Mouse (Mus musculus) mouse embryonic stem cell (cell line): ENCODE data around the gene Idnk.

Source experiments
- in situ Hi-C, 2 experiments: fragments of 300-500 bp; cut with MboI; formaldehyde crosslinking; loops; 1 replicate in 1 of 2; 3 replicates in 1 of 2; pipeline ENCODE4 v1.14.3; 2019 to 2020; ENCODE audit warnings: low sequenced_read_pairs in 2 of 2, low pct_unique_long_range_greater_than_20kb in 1 of 2, mixed read lengths in 1 of 2; ENCODE audit not compliant: unreplicated experiment in 1 of 2

Gene Idnk

GRCm38 (mm10) chr13:58181607-58182551 is 24.4 kb downstream of the Idnk start:
- in situ Hi-C loops: no loop called here

DNA sequence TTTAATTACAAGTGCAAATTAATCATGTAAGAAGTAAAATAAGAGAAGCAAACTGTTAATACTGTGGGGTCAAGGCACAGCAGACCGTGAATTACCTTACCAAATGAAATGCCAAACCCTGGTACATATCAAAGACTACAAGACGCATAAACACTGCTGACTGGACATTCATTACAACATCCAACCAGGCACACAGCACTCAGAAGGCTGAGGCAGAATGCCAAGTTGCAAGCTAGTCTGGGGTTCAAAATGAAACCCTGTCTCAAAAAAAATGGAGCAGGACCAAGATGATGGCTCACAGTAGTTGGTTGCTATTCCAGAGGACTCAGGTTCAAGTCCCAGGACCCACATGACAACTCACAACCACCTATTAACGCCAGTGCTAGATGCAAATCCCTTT is 26.7 kb downstream of the Idnk start:
- in situ Hi-C loops: no loop called here

GRCm38 (mm10) chr13:58186281-58186680 is 28.8 kb downstream of the Idnk start:
- in situ Hi-C loops: no loop called here

DNA sequence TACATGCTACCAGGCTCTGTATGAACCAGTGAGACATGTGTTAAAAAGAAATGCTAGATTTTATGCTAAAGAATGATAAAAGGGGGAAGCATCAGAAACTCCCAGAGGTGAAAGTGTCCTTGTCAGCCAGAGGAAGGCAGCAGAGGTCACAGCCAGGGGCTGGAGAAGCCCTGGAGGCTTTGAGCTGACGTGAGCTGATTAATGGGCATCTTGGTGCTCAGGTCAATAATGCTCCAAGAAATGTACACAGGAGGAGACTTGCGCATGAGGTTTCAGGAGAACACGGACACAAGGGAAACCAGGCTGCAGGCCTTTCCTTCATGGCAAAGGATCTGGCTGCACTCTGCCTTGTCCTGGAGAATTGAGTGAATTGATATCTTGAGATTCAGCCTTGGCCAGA is 30.3 kb downstream of the Idnk start:
- in situ Hi-C loops: no loop called here

GRCm38 (mm10) chr13:58188412-58188811 is 31.0 kb downstream of the Idnk start:
- in situ Hi-C loops: no loop called here

DNA sequence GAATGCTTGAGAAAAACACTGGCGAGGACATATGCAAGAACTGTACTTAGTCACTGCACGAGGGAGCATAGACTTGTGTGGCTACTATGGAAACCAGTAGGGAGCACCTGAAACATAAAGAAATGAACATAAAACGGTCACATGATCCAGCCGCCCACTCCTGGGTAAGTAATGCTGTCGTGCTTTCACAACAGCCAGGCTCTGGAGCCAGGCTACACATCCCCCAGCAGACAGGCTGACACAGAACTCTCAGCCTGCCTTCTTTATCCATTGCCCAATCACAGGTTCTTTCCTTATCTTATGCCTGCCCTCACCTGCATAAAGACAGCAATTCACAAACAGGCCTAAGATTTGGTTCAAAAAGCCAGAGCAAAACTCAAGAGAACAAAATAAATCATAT is 32.0 kb downstream of the Idnk start:
- in situ Hi-C loops: no loop called here

DNA sequence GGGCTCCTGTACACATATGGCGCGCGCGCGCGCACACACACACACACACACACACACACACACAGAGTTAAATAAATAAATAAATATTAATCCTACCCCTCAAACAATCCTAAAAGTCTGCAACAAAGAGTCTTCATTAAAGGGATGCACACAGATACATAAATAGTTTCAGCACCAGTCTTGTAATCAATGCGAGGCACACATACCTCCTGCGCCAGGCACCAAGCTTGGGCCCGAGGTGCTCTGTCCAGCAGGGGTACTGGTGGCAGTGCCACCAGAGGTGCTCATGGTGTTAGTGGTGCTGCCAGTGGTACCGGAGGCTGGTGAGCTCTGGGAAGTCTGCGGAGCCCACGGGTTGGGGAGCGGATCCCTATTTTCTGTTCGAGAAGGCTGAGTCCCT is 34.1 kb downstream of the Idnk start:
- in situ Hi-C loops: no loop called here

GRCm38 (mm10) chr13:58192146-58192545 is 34.7 kb downstream of the Idnk start:
- in situ Hi-C loops: no loop called here

GRCm38 (mm10) chr13:58193221-58193620 is 35.8 kb downstream of the Idnk start:
- in situ Hi-C loops: no loop called here

DNA sequence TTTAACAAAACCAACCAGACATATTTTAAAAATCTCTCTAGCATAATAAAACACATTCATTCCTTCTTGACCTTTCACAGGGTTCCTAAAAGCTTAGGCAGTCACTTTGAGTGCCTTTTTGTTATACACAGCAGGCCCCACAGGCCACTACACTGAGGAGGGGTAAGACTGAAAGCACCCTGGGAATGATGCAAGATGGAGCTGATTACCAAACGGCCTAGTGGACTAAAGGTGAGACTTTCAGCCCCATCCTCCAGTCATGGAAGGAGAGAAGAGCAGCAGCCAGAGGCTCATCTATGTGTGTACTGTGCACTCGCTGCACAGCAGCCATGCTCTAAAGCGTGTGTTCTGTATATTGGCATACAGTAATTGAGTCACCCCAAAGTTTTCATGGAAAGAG is 37.5 kb downstream of the Idnk start:
- in situ Hi-C loops: no loop called here

DNA sequence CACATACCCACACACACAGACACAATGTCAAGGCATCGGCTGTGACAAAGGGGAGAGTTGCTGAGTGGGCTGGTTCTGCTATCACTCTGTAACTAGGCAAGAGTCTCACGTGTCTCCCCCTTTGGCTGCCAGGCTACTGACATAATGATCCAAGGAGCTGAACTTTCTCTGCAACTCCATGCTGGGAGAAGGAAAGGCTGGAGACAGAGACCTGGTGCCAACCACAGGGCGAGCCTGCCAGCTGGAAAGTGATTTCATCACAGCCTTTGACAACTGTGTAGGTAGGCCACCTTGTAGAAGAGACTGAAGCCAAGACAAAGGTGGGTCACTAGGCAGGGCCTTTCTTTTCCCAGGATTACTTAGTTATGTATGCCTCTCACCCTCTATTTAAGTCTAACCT is 39.8 kb downstream of the Idnk start:
- in situ Hi-C loops: no loop called here

DNA sequence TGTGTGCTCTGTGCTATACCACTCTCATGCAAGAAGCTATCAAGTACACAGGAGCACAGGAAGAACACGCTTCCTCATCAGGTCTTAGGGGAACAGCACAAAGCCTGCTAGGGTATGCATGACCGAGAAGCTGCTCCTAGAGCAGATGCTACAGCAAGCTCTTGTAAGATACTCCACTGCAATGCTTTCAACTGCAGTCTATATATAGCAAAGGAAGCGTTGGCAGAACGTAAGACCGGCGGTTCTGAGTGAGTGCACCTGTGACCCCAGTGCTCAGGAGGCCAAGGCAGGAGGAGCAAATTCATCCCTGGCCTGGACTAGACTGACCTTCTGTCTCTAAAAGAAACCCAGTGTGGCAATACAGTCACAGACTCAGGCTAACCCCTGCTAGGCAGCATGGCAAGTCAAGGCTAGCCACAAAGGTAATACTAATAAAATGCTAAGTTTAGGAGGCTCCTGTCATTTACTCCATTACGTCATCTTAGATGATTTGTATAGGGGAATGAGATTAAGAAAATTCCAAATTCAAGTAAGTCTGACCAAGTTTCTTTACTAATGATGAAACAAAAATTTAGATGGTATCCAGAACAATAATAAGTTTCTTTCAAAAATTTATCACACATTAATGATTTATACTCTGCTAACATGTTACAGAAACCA is 40.7 kb downstream of the Idnk start:
- in situ Hi-C loops: no loop called here

DNA sequence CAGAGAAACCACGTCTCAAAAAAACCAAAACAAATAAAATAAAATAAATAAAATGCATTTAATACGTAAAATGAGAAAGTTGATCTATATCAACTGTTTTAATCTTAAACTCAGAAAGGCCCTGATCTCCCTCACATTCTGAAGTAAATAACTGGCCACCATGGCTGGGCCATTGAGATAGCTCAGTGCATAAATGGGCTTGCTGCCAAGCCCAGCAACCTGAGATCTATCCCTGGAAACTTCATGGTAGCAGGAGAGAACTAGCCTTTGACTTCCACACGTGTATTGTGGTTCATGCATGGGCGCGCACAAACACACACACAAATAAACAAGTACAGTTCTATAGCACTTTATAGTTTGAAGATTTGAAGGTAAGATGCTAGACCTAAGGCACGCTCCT is 43.9 kb downstream of the Idnk start:
- in situ Hi-C loops: no loop called here

- in situ Hi-C loops: no loop called here
These were observed 44.5 kb downstream of the Idnk start for GRCm38 (mm10) chr13:58201908-58202307.

DNA sequence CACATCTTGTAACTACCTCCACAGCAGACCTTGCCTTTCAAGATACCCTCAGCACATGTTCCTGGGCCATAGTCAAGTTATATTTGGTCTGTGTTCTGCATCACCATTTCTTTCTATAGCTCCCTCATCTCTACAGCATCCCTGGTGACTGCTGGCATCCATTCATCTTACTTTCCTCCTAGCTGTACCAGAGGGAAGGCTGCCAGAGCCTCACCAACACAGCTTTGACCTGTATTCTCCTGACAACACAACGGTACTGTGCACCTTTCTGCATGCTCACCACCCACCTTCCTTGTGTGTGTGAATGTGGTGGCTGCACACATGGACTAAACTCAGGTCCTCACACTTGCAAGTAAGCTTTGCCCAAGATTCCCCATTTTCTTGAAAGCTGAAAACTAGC is 45.5 kb downstream of the Idnk start:
- in situ Hi-C loops: no loop called here

DNA sequence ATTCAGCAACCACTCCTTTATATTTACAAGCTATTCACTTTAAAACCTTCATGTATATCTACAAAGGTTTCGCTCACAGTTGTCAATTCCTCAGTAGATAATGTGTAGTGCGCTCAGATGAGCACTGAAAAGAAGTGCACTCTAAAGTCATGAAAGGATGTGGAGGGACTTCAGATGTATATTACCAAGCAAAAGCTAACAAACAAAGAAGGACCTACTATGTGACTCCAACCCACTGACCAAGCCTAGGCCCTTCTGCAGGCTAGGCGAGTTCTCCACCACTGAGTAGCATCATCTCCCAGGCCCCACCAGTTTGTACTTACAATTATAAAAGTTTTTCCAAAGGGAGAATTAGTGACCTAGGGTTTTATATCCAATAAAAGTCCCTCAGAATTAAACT is 46.8 kb downstream of the Idnk start:
- in situ Hi-C loops: no loop called here

- in situ Hi-C loops: no loop called here
These were observed 47.5 kb downstream of the Idnk start for GRCm38 (mm10) chr13:58204986-58205385.

- in situ Hi-C loops: no loop called here
These were observed 48.6 kb downstream of the Idnk start for GRCm38 (mm10) chr13:58206084-58206483.

DNA sequence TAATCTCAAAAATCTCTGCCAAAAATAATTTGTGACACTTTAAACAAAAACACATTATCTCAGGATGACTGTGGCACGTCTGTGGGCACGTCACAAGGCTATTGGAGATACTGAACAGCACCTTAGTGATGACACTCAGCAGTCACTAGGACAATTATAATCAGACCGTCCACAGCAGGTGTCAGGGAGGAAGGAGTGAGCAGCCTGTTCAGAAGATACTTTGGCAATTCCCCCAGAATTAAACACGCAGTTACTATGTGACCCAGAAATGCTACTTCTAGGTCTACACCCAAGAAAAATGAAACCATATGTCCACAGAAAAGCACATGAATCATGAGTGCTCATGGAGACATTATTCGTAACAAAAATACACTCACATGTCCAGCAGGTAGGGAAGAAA is 53.0 kb downstream of the Idnk start:
- in situ Hi-C loops: no loop called here

DNA sequence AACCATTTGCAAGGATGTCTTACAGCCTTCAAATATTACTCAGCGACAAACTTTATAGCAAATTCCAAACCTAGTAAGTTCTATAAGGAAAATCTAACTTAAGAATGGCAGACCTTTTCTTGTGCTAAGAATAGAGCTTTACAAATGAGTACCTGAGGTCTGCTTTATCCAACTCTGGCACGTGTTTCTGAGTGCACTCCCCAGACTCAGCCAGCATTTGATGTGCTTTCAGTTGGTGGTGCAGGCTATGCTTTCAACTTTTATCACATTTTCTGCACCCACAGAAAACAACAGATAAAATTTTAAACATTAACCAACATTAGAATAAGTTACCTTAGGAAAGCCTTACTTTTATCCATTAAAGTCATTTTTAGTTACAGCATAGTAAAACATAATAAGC is 55.1 kb downstream of the Idnk start:
- in situ Hi-C loops: no loop called here
